Mouse (Mus musculus) cerebellum, adult 2 months (tissue): ENCODE measurements around the gene Slain2.

Experiments used
- CTCF ChIP-seq: fragments of 200-500 bp; IDR thresholded peaks from 2 replicates; pipeline ENCODE4 v1.5.1; 2011; ENCODE audit warnings: low read depth, mild to moderate bottlenecking, control low read depth, low read length, moderate library complexity, borderline replicate concordance; ENCODE audit not compliant: insufficient read depth
- POLR2A ChIP-seq: fragments of 200-500 bp; IDR thresholded peaks from 2 replicates; pipeline ENCODE4 v1.6.1; 2011; ENCODE audit warnings: low read length, control low read depth, borderline replicate concordance; ENCODE audit not compliant: insufficient read depth

- TF ChIP-seq CTCF = no peak
- no peak for TF ChIP-seq POLR2A
These were observed 49.4 kb upstream of the Slain2 start for GRCm38 (mm10) chr5:72864654-72865178.
